Mouse (Mus musculus): Measurements from ENCODE around the gene Cacna1d. TPM values are rescaled to one million over a fixed set of nuclear protein-coding genes. Genes with fewer than 3 reads are reported as not detected.

The Cacna1d gene
- polyA plus RNA-seq, 1 experiment from 2014 or later, result 0.12 TPM

GRCm38 (mm10) chr14:30367074-30367473 lies 124.2 kb downstream of the Cacna1d start:
- H3K27me3 ChIP-seq (ENCODE audit: control insufficient read depth, insufficient read depth, low read depth, low read length), result no peaks in the 10 kb centered on the region
- H3K9ac ChIP-seq (ENCODE audit: low read depth, low read length), result no peak overlapping the region
- H3K36me3 ChIP-seq (ENCODE audit: control insufficient read depth, insufficient read depth), result no peaks in the 10 kb centered on the region
- H3K4me3 ChIP-seq (ENCODE audit: low read depth, low read length), result no peak overlapping the region
- no peaks in the 10 kb centered on the region for H3K9me3 ChIP-seq (replicated peaks; ENCODE audit: control insufficient read depth, low read length)
- no peak overlapping the region for H3K27ac ChIP-seq (ENCODE audit: low read length)
- no peak overlapping the region for H3K4me2 ChIP-seq (ENCODE audit: low read depth, low read length)
- WGBS (ENCODE audit: insufficient replicate concordance), result 58% methylated on average over 4 of the region's 4 CpGs
- no peak for ATAC-seq (ENCODE audit: low read depth)
- no peaks in the 10 kb centered on the region for H3K4me1 ChIP-seq (ENCODE audit: control insufficient read depth, low read depth, low read length)

GRCm38 (mm10) chr14:30365866-30366265 lies 125.4 kb downstream of the Cacna1d start:
- 66% methylated on average over 5 of the region's 5 CpGs for WGBS (ENCODE audit: insufficient replicate concordance)
- H3K27ac ChIP-seq (ENCODE audit: low read length), result no peak overlapping the region
- ATAC-seq (ENCODE audit: low read depth), result no peak

GRCm38 (mm10) chr14:30363487-30364167 lies 127.6 kb downstream of the Cacna1d start:
- H3K9me3 ChIP-seq (replicated peaks; ENCODE audit: control insufficient read depth, low read length), result no peaks in the 10 kb centered on the region
- H3K4me1 ChIP-seq (ENCODE audit: control insufficient read depth, low read depth, low read length), result no peaks in the 10 kb centered on the region
- H3K4me3 ChIP-seq (ENCODE audit: low read depth, low read length), result no peak overlapping the region
- H3K4me2 ChIP-seq (ENCODE audit: low read depth, low read length), result no peak overlapping the region
- H3K27ac ChIP-seq (ENCODE audit: low read length), result no peak overlapping the region
- H3K27me3 ChIP-seq (ENCODE audit: control insufficient read depth, insufficient read depth, low read depth, low read length), result no peaks in the 10 kb centered on the region
- ATAC-seq (ENCODE audit: low read depth), result no peak
- 36% methylated on average over 3 of the region's 3 CpGs for WGBS (ENCODE audit: insufficient replicate concordance)
- H3K36me3 ChIP-seq (ENCODE audit: control insufficient read depth, insufficient read depth), result no peaks in the 10 kb centered on the region
- H3K9ac ChIP-seq (ENCODE audit: low read depth, low read length), result no peak overlapping the region

More at GRCm38 (mm10) chr14:30365866-30366265, 125.4 kb downstream of the Cacna1d start:
- H3K36me3 ChIP-seq (ENCODE audit: control insufficient read depth, insufficient read depth), result no peaks in the 10 kb centered on the region
- no peak overlapping the region for H3K4me2 ChIP-seq (ENCODE audit: low read depth, low read length)
- H3K9me3 ChIP-seq (replicated peaks; ENCODE audit: control insufficient read depth, low read length), result no peaks in the 10 kb centered on the region
- H3K27me3 ChIP-seq (ENCODE audit: control insufficient read depth, insufficient read depth, low read depth, low read length), result no peaks in the 10 kb centered on the region
- no peak overlapping the region for H3K4me3 ChIP-seq (ENCODE audit: low read depth, low read length)
- H3K9ac ChIP-seq (ENCODE audit: low read depth, low read length), result no peak overlapping the region
- H3K4me1 ChIP-seq (ENCODE audit: control insufficient read depth, low read depth, low read length), result no peaks in the 10 kb centered on the region

GRCm38 (mm10) chr14:30362370-30362769 lies 128.9 kb downstream of the Cacna1d start:
- no peaks in the 10 kb centered on the region for H3K4me1 ChIP-seq (ENCODE audit: control insufficient read depth, low read depth, low read length)
- H3K4me2 ChIP-seq (ENCODE audit: low read depth, low read length), result no peak overlapping the region
- no peak overlapping the region for H3K27ac ChIP-seq (ENCODE audit: low read length)
- 54% methylated on average over 4 of the region's 4 CpGs for WGBS (ENCODE audit: insufficient replicate concordance)
- ATAC-seq (ENCODE audit: low read depth), result no peak
- no peaks in the 10 kb centered on the region for H3K27me3 ChIP-seq (ENCODE audit: control insufficient read depth, insufficient read depth, low read depth, low read length)
- H3K9me3 ChIP-seq (replicated peaks; ENCODE audit: control insufficient read depth, low read length), result no peaks in the 10 kb centered on the region
- H3K9ac ChIP-seq (ENCODE audit: low read depth, low read length), result no peak overlapping the region
- H3K36me3 ChIP-seq (ENCODE audit: control insufficient read depth, insufficient read depth), result no peaks in the 10 kb centered on the region
- no peak overlapping the region for H3K4me3 ChIP-seq (ENCODE audit: low read depth, low read length)

GRCm38 (mm10) chr14:30360478-30360877 lies 130.8 kb downstream of the Cacna1d start:
- Histone ChIP-seq H3K9me3 (replicated peaks; ENCODE audit: control insufficient read depth, low read length) (no peaks in the 10 kb centered on the region), H3K27ac (ENCODE audit: low read length) (no peak overlapping the region), H3K4me3 (ENCODE audit: low read depth, low read length) (no peak overlapping the region), H3K27me3 (ENCODE audit: control insufficient read depth, insufficient read depth, low read depth, low read length) (peaks cover 3% of the 10 kb centered on the region), H3K4me1 (ENCODE audit: control insufficient read depth, low read depth, low read length) (no peaks in the 10 kb centered on the region), H3K36me3 (ENCODE audit: control insufficient read depth, insufficient read depth) (no peaks in the 10 kb centered on the region), H3K9ac (ENCODE audit: low read depth, low read length) (no peak overlapping the region), H3K4me2 (ENCODE audit: low read depth, low read length) (no peak overlapping the region)
- 63% methylated on average over 4 of the region's 4 CpGs for WGBS (ENCODE audit: insufficient replicate concordance)
- ATAC-seq (ENCODE audit: low read depth), result no peak

- Histone ChIP-seq H3K27ac (ENCODE audit: low read length) (no peak overlapping the region), H3K4me3 (ENCODE audit: low read depth, low read length) (no peak overlapping the region), H3K9me3 (replicated peaks; ENCODE audit: control insufficient read depth, low read length) (no peaks in the 10 kb centered on the region), H3K4me2 (ENCODE audit: low read depth, low read length) (no peak overlapping the region), H3K4me1 (ENCODE audit: control insufficient read depth, low read depth, low read length) (no peaks in the 10 kb centered on the region), H3K27me3 (ENCODE audit: control insufficient read depth, insufficient read depth, low read depth, low read length) (peaks cover 8% of the 10 kb centered on the region), H3K9ac (ENCODE audit: low read depth, low read length) (no peak overlapping the region), H3K36me3 (ENCODE audit: control insufficient read depth, insufficient read depth) (no peaks in the 10 kb centered on the region)
- no peak for ATAC-seq (ENCODE audit: low read depth)
- WGBS (ENCODE audit: insufficient replicate concordance), result 49% methylated on average over 6 of the region's 6 CpGs
Measured at GRCm38 (mm10) chr14:30360004-30360403, 131.3 kb downstream of the Cacna1d start.

- Histone ChIP-seq H3K9me3 (replicated peaks; ENCODE audit: control insufficient read depth, low read length) (no peaks in the 10 kb centered on the region), H3K4me3 (ENCODE audit: low read depth, low read length) (no peak overlapping the region), H3K4me2 (ENCODE audit: low read depth, low read length) (no peak overlapping the region), H3K9ac (ENCODE audit: low read depth, low read length) (no peak overlapping the region), H3K27me3 (ENCODE audit: control insufficient read depth, insufficient read depth, low read depth, low read length) (peaks cover 27% of the 10 kb centered on the region), H3K36me3 (ENCODE audit: control insufficient read depth, insufficient read depth) (no peaks in the 10 kb centered on the region), H3K4me1 (ENCODE audit: control insufficient read depth, low read depth, low read length) (no peaks in the 10 kb centered on the region), H3K27ac (ENCODE audit: low read length) (no peak overlapping the region)
- 34% methylated on average over 1 of the region's 1 CpGs for WGBS (ENCODE audit: insufficient replicate concordance)
- ATAC-seq (ENCODE audit: low read depth), result no peak
Measured at GRCm38 (mm10) chr14:30358028-30358427, 133.2 kb downstream of the Cacna1d start.

- no peak overlapping the region for H3K4me2 ChIP-seq (ENCODE audit: low read depth, low read length)
- H3K4me3 ChIP-seq (ENCODE audit: low read depth, low read length), result no peak overlapping the region
- no peaks in the 10 kb centered on the region for H3K4me1 ChIP-seq (ENCODE audit: control insufficient read depth, low read depth, low read length)
- H3K9ac ChIP-seq (ENCODE audit: low read depth, low read length), result no peak overlapping the region
- 59% methylated on average over 3 of the region's 3 CpGs for WGBS (ENCODE audit: insufficient replicate concordance)
- ATAC-seq (ENCODE audit: low read depth), result no peak
- no peaks in the 10 kb centered on the region for H3K36me3 ChIP-seq (ENCODE audit: control insufficient read depth, insufficient read depth)
- H3K9me3 ChIP-seq (replicated peaks; ENCODE audit: control insufficient read depth, low read length), result no peaks in the 10 kb centered on the region
- H3K27me3 ChIP-seq (ENCODE audit: control insufficient read depth, insufficient read depth, low read depth, low read length), result peaks cover 43% of the 10 kb centered on the region
- H3K27ac ChIP-seq (ENCODE audit: low read length), result no peak overlapping the region
Measured at GRCm38 (mm10) chr14:30356456-30356855, 134.8 kb downstream of the Cacna1d start.

GRCm38 (mm10) chr14:30354761-30355160 lies 136.5 kb downstream of the Cacna1d start:
- Histone ChIP-seq H3K9ac (ENCODE audit: low read depth, low read length) (no peak overlapping the region), H3K36me3 (ENCODE audit: control insufficient read depth, insufficient read depth) (no peaks in the 10 kb centered on the region), H3K27me3 (ENCODE audit: control insufficient read depth, insufficient read depth, low read depth, low read length) (peaks cover 50% of the 10 kb centered on the region), H3K4me1 (ENCODE audit: control insufficient read depth, low read depth, low read length) (no peaks in the 10 kb centered on the region), H3K4me2 (ENCODE audit: low read depth, low read length) (no peak overlapping the region), H3K9me3 (replicated peaks; ENCODE audit: control insufficient read depth, low read length) (no peaks in the 10 kb centered on the region), H3K4me3 (ENCODE audit: low read depth, low read length) (no peak overlapping the region), H3K27ac (ENCODE audit: low read length) (no peak overlapping the region)
- WGBS (ENCODE audit: insufficient replicate concordance), result 49% methylated on average over 3 of the region's 3 CpGs
- ATAC-seq (ENCODE audit: low read depth), result no peak
